Mouse (Mus musculus): ENCODE measurements around the gene Arhgap44.

Arhgap44 gene

GRCm38 (mm10) chr11:65139030-65139429 is 23.7 kb downstream of the Arhgap44 start:
- in situ Hi-C loops (cut with MboI, MseI), result no loop called here

- in situ Hi-C loops (cut with MboI, MseI), result no loop called here
Measured at GRCm38 (mm10) chr11:65137145-65137652, 25.6 kb downstream of the Arhgap44 start.

GRCm38 (mm10) chr11:65135251-65135739 is 27.5 kb downstream of the Arhgap44 start:
- in situ Hi-C loops (cut with MboI, MseI), result no loop called here

- in situ Hi-C loops (cut with MboI, MseI), result no loop called here
Measured at GRCm38 (mm10) chr11:65133661-65134060, 29.1 kb downstream of the Arhgap44 start.

DNA sequence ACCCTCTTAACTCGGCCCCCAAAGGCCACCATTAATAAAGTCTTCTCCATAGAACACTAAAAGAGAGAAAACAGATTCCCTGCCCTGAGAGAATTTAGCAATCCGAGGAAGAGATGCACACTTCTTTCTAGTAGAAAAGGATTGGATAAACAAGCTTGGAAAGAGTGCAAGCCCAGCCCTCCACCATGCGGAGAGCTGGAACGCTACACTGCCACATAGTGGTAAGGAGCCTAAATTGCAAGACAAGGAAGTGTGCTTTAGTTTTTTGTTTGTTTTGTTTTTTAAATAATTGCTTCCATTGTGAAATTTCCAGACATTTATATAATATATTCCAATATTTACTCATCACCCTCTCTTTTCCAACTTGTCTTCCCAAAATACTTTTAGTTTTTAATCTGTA is 33.7 kb downstream of the Arhgap44 start:
- in situ Hi-C loops (cut with MboI, MseI), result no loop called here

- in situ Hi-C loops (cut with MboI, MseI), result no loop called here
Measured at GRCm38 (mm10) chr11:65128666-65129065, 34.1 kb downstream of the Arhgap44 start.

DNA sequence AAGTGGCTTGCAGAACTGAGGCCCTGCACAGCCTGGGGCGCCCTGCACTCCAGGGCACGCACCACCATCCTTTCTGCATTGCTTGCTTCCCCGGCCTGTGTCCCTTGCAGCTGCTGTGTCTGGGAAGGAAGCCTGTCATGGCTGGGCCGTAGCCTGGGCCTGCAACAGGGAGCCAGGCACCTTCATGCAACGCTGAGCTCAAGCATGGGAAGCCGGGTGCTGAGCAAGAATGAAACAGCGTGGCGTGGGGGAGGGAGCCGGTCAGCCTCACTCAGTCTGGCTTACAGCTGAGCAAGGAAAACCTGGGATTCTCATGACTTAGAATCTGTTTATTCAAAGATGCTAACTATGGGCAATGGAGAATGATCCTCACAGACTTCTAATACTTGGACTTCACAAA is 36.2 kb downstream of the Arhgap44 start:
- in situ Hi-C loops (cut with MboI, MseI), result no loop called here

DNA sequence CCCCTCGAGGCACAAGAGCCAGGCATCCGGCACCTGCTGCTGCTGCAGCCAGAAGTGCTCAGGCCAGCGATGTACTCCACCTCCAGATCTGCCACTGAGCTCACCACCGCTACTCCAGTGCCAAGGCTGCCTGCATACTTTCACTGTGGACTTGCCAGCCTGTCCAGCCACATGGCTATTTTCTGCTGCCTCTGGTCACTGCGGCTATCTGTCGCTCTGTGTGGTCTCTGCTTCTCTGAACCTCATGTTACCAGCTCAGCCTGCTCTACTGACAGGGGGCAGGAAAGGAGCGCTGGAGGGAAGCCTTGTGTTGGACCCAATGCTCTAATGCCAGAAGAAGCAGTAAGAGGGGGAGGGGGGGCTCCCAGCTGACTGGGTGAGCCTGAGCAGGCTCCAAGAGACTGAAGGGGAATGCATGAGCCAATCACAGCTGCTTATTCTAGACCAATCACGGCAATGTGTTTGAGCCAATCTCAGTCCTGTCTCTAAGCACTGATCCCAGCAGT is 37.8 kb downstream of the Arhgap44 start:
- in situ Hi-C loops (cut with MboI, MseI), result no loop called here

DNA sequence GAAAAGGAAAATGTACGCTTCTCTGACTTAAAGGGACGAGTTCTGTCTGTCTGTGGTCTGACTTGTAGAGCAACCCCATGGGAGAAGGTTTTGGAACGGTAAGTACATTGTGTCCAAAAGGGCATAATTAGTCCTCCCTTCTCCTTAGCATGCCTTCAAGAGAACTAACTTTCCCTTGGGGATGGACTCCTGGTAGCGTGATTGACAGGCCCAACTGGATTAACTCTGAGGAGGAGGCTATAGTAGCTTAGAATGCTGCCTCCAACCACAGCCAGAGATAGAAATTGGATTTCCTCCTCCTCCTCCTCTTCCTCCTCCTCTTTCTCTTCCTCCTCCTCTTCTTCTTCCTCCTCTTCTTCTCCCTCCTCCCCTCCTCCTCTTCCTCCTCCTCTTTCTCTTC is 42.5 kb downstream of the Arhgap44 start:
- in situ Hi-C loops (cut with MboI, MseI), result no loop called here

GRCm38 (mm10) chr11:65115811-65116210 is 47.0 kb downstream of the Arhgap44 start:
- in situ Hi-C loops (cut with MboI, MseI), result no loop called here

- in situ Hi-C loops (cut with MboI, MseI), result no loop called here
Measured at GRCm38 (mm10) chr11:65112086-65112485, 50.7 kb downstream of the Arhgap44 start.

GRCm38 (mm10) chr11:65111651-65112050 is 51.1 kb downstream of the Arhgap44 start:
- in situ Hi-C loops (cut with MboI, MseI), result no loop called here

DNA sequence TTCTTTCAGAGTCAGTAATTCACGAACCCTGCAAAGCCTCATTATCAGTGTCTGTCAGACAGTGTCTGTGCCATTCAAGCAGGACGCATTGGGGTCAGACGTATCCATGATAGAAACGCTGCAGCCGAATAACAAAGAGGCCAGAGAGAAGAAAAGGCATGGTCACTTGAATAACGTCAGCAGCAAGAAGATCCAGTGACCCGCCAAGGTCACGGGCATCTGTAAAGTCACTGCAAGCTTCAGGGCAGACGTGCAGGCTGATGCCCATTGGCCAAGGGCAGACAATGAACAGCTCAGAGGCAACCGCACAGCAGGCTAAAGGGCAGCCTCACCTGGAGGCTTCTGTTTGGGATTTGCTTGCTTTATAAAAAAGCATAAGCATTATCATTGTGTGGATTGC is 52.7 kb downstream of the Arhgap44 start:
- in situ Hi-C loops (cut with MboI, MseI), result no loop called here

DNA sequence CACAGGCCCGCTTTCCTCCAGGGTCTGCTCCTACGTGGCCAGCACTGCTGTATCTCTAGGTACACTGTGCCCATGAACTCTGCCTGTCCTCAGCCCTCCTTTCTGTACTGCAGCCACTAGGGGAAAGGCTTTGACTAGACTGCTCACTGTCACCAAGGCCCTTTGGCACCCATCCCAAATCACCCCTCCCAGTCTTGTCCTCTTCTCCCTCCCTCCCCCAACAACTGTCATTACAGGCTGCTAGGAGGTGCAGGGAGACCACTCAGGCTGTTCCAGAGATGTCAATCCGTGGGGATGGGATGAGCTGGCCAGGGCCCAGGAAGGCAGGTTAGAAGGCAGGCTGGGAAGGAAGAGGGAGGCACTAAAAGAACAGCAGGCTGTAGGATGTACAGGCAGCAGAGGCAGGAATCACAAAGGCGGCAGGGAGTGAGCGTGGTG is 55.0 kb downstream of the Arhgap44 start:
- in situ Hi-C loops (cut with MboI, MseI), result no loop called here

GRCm38 (mm10) chr11:65107151-65107550 is 55.6 kb downstream of the Arhgap44 start:
- in situ Hi-C loops (cut with MboI, MseI), result no loop called here

- in situ Hi-C loops (cut with MboI, MseI), result no loop called here
Measured at GRCm38 (mm10) chr11:65104076-65104475, 58.7 kb downstream of the Arhgap44 start.

- in situ Hi-C loops (cut with MboI, MseI), result no loop called here
Measured at GRCm38 (mm10) chr11:65101206-65101605, 61.6 kb downstream of the Arhgap44 start.

GRCm38 (mm10) chr11:65100031-65100430 is 62.7 kb downstream of the Arhgap44 start:
- in situ Hi-C loops (cut with MboI, MseI), result no loop called here

GRCm38 (mm10) chr11:65097526-65098070 is 65.2 kb downstream of the Arhgap44 start:
- in situ Hi-C loops (cut with MboI, MseI), result no loop called here

GRCm38 (mm10) chr11:65096866-65097265 is 65.9 kb downstream of the Arhgap44 start:
- in situ Hi-C loops (cut with MboI, MseI), result no loop called here

GRCm38 (mm10) chr11:65092851-65093250 is 69.9 kb downstream of the Arhgap44 start:
- in situ Hi-C loops (cut with MboI, MseI), result no loop called here

DNA sequence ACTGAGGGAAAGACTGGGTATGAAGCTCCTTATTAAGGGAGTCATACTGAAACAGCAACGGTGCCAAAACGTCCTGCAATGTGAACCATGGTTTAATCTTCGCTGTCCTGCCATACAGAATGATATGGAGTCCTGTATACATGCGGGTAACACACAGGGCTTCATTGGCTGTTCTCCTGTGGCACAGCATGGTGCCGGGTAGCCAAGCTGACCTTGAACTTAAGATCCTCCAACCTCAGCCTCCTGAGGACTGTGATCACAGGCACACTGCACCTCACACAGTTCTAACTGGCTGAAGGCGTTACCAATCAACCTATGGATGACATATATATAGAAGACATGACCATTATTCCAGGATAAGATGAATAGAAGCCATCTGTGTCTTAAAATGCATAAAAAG is 72.4 kb downstream of the Arhgap44 start:
- in situ Hi-C loops (cut with MboI, MseI), result no loop called here

- in situ Hi-C loops (cut with MboI, MseI), result no loop called here
Measured at GRCm38 (mm10) chr11:65089982-65090381, 72.8 kb downstream of the Arhgap44 start.

DNA sequence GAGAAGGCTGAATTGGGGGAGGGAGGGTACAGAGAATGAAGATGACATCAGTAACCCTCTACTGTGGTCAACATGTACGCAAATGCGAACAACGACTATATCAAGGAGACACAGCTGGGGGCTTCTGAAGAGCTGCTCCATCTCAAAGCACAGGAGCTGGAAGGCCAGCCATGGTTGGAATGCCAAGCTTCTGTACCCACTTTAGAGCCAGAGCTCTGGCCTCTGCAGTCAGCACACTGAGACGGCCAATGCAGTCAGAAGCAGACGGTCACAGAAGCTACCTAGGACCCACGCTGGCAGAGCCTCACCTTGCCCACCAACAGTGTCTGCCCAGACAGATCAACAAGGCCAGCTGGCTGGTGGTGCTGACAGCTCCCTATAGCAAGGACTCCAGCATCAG is 73.5 kb downstream of the Arhgap44 start:
- in situ Hi-C loops (cut with MboI, MseI), result no loop called here

All from regulatory T cell (primary cell).